Mouse (Mus musculus) heart, adult 2 months (tissue): ENCODE data around the gene Apaf1.

ENCODE experiments used
- CTCF ChIP-seq: fragments of 200-600 bp; IDR thresholded peaks from 2 replicates; pipeline ENCODE4 v1.8.1; 2022; ENCODE audit warnings: antibody characterized with exemption, mild to moderate bottlenecking, moderate library complexity
- POLR2A ChIP-seq: fragments of 200-500 bp; IDR thresholded peaks from 2 replicates; pipeline ENCODE4 v1.6.1; 2011; ENCODE audit warnings: mild to moderate bottlenecking, low read depth, low read length, control low read depth; ENCODE audit not compliant: insufficient read depth

DNA sequence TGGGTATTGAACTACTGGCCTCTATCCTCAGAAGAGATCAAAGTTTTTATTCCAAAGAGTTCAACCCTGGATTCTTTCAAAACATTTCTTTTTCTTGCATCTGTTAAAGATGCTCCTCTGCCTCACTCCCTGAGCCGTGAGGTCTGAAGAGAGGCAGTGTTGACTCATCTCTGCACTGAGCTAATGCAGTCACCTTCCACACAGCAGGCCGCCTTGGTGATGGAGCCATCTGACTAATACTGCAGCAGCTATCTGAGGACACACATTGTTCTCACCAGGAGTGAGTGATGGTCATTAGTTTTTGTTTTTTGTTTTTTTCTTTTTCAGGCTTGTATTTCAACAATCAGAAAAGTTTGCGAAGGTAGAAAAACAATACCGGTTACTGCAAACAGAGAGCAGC, 10.2 kb upstream of the Apaf1 start:
- TF ChIP-seq CTCF (no peak), POLR2A (no peak)
